Comparison of ENCODE assay signal across 27 mouse cellular contexts in the genomic region with DNA sequence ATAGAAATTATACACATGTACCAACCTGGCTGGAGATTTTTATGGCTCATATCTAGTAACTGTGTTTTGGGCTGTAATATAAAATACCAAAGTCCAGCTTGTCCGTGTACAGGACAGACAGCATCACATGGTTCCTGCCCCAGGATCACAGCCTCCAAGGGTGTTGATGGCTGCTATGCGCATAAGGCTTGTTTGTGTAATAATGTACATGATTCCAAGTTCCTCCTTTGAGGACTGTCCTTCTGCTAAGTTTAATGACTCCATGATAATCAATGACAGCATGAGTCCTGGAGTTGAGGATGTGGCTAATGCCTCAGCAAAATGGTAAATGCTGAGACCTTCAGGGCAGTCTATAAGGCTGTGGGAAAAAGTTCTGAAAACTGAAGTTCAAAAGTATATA.
"Had no signal": no experiment of that assay in that cellular context is flagged by ENCODE, and none has a peak within 500 bp of the region (broad histone marks: within the 10 kb centered on the region; RNA-seq: fewer than 3 reads in every experiment).

No protein-coding gene starts in this region.

- H3K9ac ChIP-seq: heart, embryonic 13.5 days; heart, embryonic 15.5 days; hindbrain, embryonic 12.5 days; hindbrain, embryonic 14.5 days; intestine, embryonic 15.5 days; limb, embryonic 12.5 days; liver, embryonic 13.5 days had no signal

- H3K36me3 ChIP-seq: intestine, embryonic 15.5 days; liver, embryonic 13.5 days had no signal

- H3K4me1 ChIP-seq: intestine, embryonic 15.5 days; liver, embryonic 13.5 days had no signal

- DNase-seq: gastrocnemius, adult 2 months; gastrocnemius, postnatal 10 days; gastrocnemius, postnatal 25 days; heart, adult 2 months; heart, postnatal 14 days; heart, postnatal 4 days; kidney, adult 18-20 months; kidney, adult 8-10 months; kidney, postnatal 10 days; kidney, postnatal 25 days; kidney, postnatal 4 days; liver; liver, embryonic 13.5 days had no signal

- H3K27ac ChIP-seq: gastrocnemius, adult 2 months; heart, adult 2 months; heart, embryonic 13.5 days; heart, embryonic 15.5 days; hindbrain, embryonic 10.5 days; hindbrain, embryonic 12.5 days; hindbrain, embryonic 14.5 days; intestine, embryonic 15.5 days; layer of hippocampus, adult 2 months; limb, embryonic 10.5 days; limb, embryonic 12.5 days; liver, embryonic 13.5 days had no signal

- ATAC-seq: hindbrain, embryonic 16.5 days; inflammation-experienced regulatory T-cells, adult 6 months; intestine, embryonic 15.5 days had no signal

- H3K9me3 ChIP-seq: heart, embryonic 13.5 days; heart, embryonic 15.5 days; hindbrain, embryonic 10.5 days; hindbrain, embryonic 12.5 days; intestine, embryonic 15.5 days; limb, embryonic 10.5 days; limb, embryonic 12.5 days; liver, embryonic 13.5 days had no signal

- H3K4me2 ChIP-seq: heart, embryonic 11.5 days; heart, embryonic 13.5 days; heart, embryonic 15.5 days; hindbrain, embryonic 12.5 days; hindbrain, embryonic 14.5 days; intestine, embryonic 15.5 days; limb, embryonic 12.5 days; liver, embryonic 11.5 days; liver, embryonic 13.5 days had no signal

- H3K27me3 ChIP-seq: heart, embryonic 13.5 days; heart, embryonic 15.5 days; hindbrain, embryonic 12.5 days; intestine, embryonic 15.5 days; limb, embryonic 12.5 days; liver, embryonic 13.5 days had no signal

- H3K4me3 ChIP-seq: gastrocnemius, adult 2 months; heart, adult 2 months; heart, embryonic 13.5 days; heart, embryonic 15.5 days; hindbrain, embryonic 10.5 days; hindbrain, embryonic 12.5 days; intestine, embryonic 15.5 days; layer of hippocampus, adult 2 months; left cerebral cortex, adult 2 months; limb, embryonic 10.5 days; limb, embryonic 12.5 days; liver, embryonic 13.5 days had no signal
